Comparison of ENCODE assay signal across 28 mouse cellular contexts in genomic region chr11:77418021-77418420, GRCm38 (mm10). TPM values are rescaled to one million over a fixed set of nuclear protein-coding genes. Genes with fewer than 3 reads are reported as not detected.
"Had no signal": no experiment of that assay in that cellular context is flagged by ENCODE, and none has a peak within 500 bp of the region (broad histone marks: within the 10 kb centered on the region; RNA-seq: fewer than 3 reads in every experiment).

No protein-coding gene starts in this region.

- H3K9ac ChIP-seq: embryonic facial prominence, embryonic 12.5 days; embryonic facial prominence, embryonic 13.5 days; embryonic facial prominence, embryonic 15.5 days; forebrain, embryonic 12.5 days; forebrain, embryonic 13.5 days; forebrain, embryonic 15.5 days; forebrain, postnatal 0 days had no signal

- H3K4me2 ChIP-seq: embryonic facial prominence, embryonic 12.5 days; embryonic facial prominence, embryonic 13.5 days; embryonic facial prominence, embryonic 15.5 days; forebrain, embryonic 12.5 days; forebrain, embryonic 13.5 days; forebrain, embryonic 15.5 days had no signal

- H3K27me3 ChIP-seq: embryonic facial prominence, embryonic 12.5 days; embryonic facial prominence, embryonic 13.5 days; embryonic facial prominence, embryonic 15.5 days; forebrain, embryonic 12.5 days; forebrain, embryonic 13.5 days; forebrain, embryonic 15.5 days had no signal

- ATAC-seq: forebrain, embryonic 13.5 days; forebrain, embryonic 14.5 days; forebrain, embryonic 15.5 days; forebrain, embryonic 16.5 days; forebrain, postnatal 0 days had no signal

- H3K9me3 ChIP-seq: embryonic facial prominence, embryonic 10.5 days; embryonic facial prominence, embryonic 12.5 days; embryonic facial prominence, embryonic 13.5 days; embryonic facial prominence, embryonic 15.5 days; forebrain, embryonic 10.5 days; forebrain, embryonic 12.5 days; forebrain, embryonic 13.5 days; forebrain, embryonic 15.5 days had no signal

- H3K4me1 ChIP-seq: forebrain, embryonic 10.5 days; forebrain, embryonic 12.5 days; forebrain, embryonic 13.5 days; forebrain, embryonic 15.5 days had no signal

- DNase-seq: cerebellum, adult 18-20 months; cerebellum, adult 2 months; cerebellum, adult 8-10 months; cerebellum, adult 9-10 months; cerebellum, adult 9-11 months; cerebellum, postnatal 10 days; cerebellum, postnatal 14 days; cerebellum, postnatal 25 days; cerebellum, postnatal 36 days; embryo, embryonic 11 days; forebrain, postnatal 0 days; gastrocnemius, postnatal 10 days; gastrocnemius, postnatal 25 days; gastrocnemius, postnatal 36 days; heart, adult 18-20 months had no signal

- H3K4me3 ChIP-seq: embryonic facial prominence, embryonic 10.5 days; embryonic facial prominence, embryonic 12.5 days; embryonic facial prominence, embryonic 13.5 days; embryonic facial prominence, embryonic 15.5 days; erythroblast, embryonic 14.5 days; forebrain, embryonic 10.5 days; forebrain, embryonic 12.5 days; forebrain, embryonic 13.5 days; forebrain, embryonic 15.5 days had no signal

- H3K27ac ChIP-seq: embryonic facial prominence, embryonic 10.5 days; embryonic facial prominence, embryonic 12.5 days; embryonic facial prominence, embryonic 13.5 days; embryonic facial prominence, embryonic 15.5 days; forebrain, embryonic 10.5 days; forebrain, embryonic 12.5 days; forebrain, embryonic 13.5 days; forebrain, embryonic 15.5 days had no signal

RNA-seq across cellular contexts. Expression of gene Coro6, which starts 44.2 kb away (rescaled TPM):
- total RNA-seq: common myeloid progenitor, adult 5-6 weeks; granulocyte monocyte progenitor cell, adult 5-6 weeks had no signal
- polyA plus RNA-seq: embryonic facial prominence, embryonic 10.5 days; erythroblast, embryonic 14.5 days; forebrain, embryonic 16.5 days had no signal
